Mouse (Mus musculus) right cerebral cortex, adult 18-20 months (tissue): ENCODE results near the gene Hoxc4.

Experiments used
- DNase-seq: peaks from one replicate; pipeline ENCODE4 v3.0.0; 2022; ENCODE audit warnings: mixed read lengths

The Hoxc4 gene

DNA sequence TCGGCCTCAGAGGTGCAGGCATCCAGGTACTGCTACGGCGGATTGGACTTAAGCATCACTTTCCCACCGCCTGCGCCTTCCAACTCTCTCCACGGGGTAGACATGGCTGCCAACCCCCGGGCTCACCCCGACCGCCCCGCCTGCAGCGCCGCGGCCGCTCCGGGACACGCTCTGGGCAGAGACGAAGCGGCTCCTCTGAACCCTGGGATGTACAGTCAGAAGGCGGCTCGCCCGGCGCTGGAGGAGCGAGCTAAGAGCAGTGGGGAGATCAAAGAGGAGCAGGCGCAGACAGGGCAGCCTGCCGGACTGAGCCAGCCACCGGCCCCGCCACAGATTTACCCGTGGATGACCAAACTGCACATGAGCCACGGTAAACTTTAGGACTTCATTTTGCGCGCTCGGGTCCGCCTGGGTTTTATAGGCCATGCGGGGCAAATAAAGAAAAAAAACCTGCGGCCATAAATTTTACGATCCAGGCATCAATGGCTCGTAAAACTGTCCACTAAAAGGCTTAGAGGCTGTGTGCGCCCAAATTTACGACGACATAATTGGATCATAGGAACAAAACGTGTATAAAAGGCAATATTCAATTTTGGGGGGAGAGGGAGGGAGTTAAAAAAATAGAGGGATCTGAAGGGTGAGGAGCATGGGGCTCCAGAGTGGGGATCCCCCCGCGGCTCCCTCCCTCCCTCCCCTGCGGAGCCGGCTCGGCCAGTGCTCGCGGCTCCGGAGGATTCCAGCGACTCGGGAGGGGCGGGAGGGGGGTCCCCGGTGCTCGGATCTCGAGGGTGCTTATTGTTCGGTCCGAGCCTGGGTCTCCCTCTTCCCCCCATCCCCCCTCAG is 4.3 kb upstream of the Hoxc4 start:
- no peak for DNase-seq

DNA sequence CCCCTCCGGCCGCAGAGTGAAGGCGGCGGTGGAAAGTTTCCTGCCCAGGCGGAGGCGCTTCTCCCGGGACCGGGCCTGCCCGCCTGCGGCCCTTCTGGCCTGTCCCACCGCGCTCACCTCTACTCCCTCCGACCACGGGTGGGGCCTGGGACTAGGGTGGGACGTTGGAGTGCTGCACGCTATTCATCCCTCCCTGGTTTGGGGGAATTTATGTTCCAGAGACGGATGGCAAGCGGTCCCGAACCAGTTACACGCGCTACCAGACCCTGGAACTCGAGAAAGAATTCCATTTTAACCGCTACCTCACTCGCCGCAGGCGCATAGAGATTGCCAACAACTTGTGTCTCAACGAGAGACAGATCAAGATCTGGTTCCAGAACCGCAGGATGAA is 3.7 kb upstream of the Hoxc4 start:
- no peak for DNase-seq

DNA sequence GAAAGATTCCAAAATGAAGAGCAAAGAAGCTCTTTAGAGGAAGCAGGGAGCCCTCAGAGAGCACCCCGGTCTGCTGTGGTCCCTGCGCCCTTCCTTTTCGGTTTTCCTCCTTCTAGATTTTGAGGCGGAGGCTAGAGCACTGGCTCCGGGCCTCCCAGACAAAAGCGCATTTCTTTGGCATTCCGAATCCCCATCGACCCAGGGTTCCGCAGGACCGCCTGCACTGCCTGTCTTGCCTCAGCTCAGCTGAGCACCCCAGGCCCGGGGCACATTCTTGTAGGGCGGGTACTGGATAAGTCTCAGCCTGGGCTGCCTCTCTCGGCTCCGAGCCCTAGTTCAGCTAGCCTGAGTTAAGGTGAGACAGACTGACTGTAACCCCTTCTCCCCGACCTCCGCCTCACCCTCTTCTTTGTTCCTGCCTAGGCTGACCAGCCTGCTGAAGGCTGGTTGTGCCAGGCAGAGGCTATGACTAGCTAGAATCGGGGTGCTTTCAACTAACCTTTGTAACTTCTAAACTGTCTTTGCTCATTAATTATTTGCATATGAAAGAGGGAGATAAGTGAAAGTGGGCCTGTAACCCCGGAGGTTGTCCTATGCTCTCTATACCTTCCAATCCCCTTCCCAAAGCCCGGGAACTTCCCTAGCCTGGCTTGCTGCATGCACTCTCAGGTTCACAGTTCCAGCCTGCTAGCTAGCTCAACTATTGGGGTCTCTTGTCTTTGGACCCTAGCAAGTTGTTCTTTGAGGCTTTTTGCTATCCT is 3.1 kb upstream of the Hoxc4 start:
- DNase-seq, result no peak

GRCm38 (mm10) chr15:103020899-103021418 is 2.2 kb downstream of the Hoxc4 start:
- DNase-seq, result no peak

- no peak for DNase-seq
Measured at GRCm38 (mm10) chr15:103021544-103021943, 2.8 kb downstream of the Hoxc4 start.

DNA sequence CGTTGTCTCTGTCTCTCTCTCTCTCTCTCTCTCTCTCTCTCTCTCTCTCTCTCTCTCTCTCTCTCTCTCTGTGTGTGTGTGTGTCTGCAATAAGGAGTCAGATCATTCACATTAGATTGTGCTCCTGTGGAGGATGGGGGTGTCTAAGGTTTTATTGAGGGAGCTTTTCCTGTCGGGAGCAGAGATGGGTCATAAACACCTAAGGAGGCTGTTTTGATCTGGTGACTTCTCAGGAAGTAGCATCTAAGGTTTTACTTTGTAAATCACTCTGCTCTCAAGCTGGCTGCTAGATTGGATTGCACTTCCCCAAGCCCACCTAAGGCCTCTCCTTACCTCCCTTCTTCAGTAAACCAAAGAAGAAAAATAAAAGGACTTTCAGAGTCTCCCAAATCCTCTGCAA is 5.4 kb downstream of the Hoxc4 start:
- no peak for DNase-seq

DNA sequence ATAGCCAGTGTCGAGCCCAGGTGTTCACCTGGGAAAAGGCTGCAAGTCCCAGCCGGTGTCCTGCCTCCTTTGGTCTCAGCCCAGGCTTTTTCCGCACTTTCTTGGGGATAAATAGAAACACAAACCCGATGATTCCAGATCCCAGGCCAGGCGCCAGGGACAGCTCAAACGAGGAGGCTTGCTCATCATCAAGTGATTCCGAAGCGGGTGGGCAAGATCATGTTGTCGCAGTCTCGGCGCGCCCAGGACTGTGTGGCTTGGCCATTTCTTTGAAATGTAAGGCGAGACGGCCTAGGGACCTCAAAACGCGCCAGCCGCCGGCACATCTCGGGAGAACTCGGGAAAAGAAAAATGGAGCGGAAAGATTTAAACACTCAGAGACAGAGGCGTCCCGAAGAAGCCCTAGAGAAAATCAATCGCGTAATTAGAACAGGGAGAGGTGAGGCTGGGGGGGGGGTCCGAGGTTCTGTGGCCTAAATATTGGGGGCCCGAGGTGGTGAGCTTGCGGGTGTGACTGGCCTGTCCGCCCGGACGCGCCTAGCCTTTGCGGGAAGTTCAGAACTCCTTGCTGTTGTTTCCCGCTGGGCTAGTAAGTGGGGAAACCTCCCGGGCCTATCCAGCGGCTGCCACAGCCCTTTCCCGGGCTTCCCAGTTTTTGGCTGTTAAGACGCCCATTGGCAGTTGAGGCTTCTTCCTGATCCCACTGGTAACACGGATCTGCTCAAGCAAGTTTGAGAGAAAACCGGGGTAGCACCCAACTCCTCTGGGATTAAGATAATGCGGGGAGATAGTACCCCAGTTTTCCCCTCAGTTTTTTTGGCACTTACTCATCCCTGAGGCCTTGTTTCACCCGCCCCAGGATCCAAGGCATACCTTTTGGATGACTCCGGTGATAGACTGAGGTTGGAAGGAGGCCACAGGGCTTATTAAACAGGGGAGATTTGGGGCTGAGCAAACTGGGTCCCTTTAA is 8.8 kb downstream of the Hoxc4 start:
- DNase-seq, result no peak

GRCm38 (mm10) chr15:103028916-103029512 is 10.3 kb downstream of the Hoxc4 start:
- DNase-seq, result no peak

DNA sequence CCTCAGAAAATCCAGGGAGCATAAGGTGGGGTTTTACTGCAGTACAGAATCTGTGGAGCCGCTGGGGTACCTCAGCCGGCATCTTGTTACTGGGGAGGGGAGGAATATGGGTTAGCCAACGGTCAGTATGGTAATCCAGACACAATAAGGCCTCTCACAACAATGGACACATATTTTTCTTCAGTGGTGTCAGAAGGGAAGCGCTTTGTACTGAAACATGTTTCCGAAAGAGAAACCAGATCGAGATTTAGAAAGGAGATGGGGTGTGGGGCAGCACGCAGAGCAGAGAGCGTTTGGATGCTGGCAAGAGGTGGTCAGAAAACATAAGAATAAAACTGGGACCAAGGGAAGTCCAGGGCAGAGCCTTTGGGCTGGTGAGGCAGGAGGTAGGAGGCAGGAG is 11.4 kb downstream of the Hoxc4 start:
- no peak for DNase-seq

GRCm38 (mm10) chr15:103032167-103032566 is 13.4 kb downstream of the Hoxc4 start:
- DNase-seq, result no peak

DNA sequence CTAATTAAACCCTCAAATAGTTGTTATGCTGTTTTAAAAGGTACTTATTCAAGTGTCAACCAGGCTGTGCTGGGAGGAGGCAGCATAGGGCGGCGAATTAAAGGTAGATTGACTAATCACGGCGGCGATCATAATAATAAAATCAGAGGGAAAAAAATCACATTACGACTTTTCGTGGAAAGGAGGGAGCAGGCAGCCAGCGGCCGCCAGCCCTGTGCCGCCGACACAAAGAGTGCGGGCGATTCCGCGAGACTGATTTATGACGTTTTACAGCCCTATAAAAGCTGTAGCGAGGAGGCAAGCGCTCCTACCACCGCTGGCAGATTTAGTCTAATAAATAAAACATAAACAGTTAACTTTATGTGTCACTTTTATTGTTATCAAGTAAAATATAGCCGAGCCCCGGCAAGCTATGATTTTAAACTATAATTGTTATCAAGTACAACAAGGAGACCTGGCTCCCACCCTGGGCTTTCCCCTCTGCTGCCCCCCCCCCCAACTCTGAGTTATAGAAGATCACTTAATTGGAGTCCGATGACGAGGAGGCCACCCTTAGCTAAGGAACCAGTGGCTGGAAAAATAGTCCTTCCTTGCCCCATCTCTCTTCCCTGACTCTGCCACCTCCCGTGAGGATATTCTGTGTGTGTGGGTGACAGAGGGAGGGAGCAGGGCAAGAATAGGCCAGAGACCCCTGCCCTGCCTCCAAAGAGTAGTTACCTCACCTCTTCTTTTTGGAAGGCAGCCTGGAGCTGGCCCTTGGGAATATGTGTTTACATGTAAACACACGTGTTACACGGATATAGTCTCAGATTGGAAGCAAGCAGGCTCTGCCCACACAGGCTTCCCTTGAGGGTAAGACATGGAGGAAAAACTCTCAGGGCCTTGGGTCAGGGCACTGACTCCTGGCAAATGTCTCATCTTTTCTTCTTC is 14.2 kb downstream of the Hoxc4 start:
- no peak for DNase-seq

GRCm38 (mm10) chr15:103034043-103034806 is 15.5 kb downstream of the Hoxc4 start:
- DNase-seq, result no peak

DNA sequence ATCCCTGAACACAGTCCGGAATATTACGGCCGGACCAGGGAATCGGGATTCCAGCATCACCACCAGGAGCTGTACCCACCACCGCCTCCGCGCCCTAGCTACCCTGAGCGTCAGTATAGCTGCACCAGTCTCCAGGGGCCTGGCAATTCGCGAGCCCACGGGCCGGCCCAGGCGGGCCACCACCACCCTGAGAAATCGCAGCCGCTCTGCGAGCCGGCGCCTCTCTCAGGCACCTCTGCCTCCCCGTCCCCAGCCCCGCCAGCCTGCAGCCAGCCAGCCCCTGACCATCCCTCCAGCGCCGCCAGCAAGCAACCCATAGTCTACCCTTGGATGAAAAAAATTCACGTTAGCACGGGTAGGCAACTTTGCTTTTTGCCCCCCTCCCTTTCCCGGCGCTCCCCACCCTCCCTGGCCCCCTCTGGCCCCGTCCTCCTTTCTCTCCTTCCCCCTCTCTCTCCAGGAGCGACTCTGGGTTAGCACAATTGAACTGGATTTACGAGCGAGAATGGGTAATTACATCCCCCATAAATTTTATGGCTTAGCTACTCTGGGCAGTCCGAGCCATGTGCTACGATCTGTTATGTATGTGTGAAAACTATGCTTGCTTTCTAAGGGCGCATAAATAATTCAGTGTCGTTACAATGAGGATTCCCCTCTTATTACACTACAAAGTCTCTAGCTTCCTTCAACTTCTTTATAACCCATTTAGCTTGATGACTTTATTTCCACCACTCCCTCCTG is 16.2 kb downstream of the Hoxc4 start:
- no peak for DNase-seq

DNA sequence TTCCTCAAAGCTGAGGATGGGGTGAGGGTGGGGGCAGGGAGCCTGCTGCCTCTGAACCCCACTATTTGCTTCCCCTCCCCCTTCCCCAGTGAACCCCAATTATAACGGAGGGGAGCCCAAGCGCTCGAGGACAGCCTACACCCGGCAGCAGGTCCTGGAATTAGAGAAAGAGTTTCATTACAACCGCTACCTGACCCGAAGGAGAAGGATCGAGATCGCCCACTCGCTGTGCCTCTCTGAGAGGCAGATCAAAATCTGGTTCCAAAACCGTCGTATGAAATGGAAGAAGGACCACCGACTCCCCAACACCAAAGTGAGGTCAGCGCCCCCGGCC is 16.8 kb downstream of the Hoxc4 start:
- DNase-seq, result no peak

- no peak for DNase-seq
Measured at GRCm38 (mm10) chr15:103037579-103037978, 18.8 kb downstream of the Hoxc4 start.

DNA sequence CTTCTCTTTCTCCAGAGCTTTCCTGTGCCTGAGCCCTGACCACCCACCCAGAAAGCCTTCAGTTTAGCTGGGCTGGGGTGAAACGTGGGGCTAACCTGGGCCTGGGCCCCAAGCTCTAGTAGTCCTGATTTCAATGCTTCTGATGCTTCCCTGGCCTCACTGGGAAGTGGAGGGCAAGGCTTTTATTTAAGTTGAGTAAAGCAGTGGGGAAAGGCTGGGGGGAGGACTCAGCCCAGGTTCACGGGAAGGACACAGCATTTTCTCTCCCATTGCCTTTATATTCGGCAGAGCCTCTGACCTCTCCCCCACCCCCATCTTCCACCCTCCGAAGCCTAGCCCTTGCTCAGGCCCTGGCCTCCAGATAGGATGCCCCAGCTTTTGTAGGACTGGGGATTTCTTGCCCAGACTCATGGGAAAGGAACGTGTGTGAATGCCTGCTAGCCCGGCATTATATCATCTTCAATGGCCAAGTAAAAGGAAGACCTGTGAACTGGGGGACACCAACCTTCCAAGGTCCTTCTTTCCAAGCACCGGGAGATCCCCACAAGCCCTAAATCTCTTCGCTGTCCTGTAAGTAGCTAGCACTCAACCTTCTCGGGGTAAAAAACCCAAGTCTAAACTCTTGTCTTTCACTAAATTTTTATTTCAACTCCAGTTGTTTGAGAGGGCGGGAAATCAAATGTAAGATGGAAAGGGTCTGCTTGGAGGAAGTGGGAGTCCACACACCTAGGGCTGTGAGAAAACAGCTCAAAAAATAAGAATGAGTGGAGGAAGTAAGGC is 20.2 kb downstream of the Hoxc4 start:
- DNase-seq, result no peak

DNA sequence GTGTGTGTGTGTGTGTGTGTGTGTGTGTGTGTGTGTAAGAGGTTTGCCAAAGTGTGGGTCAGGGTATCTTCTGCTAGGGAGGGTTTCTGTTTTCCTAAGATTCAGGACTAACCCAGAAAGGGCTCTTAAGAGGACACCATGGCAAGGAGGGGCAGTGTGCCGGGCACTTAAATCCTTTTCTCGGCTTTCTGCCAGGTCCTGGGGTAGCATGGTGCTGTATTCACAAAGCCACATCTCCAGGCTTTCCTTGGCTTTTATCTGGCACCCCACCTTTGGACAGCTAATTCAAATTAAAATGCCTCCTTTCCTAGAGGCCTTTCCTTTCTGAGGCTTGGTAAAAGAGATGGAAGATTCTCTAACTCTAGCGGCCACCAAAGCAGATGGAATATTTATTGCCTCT is 20.9 kb downstream of the Hoxc4 start:
- DNase-seq, result no peak

- no peak for DNase-seq
Measured at GRCm38 (mm10) chr15:103040601-103041000, 21.9 kb downstream of the Hoxc4 start.

DNA sequence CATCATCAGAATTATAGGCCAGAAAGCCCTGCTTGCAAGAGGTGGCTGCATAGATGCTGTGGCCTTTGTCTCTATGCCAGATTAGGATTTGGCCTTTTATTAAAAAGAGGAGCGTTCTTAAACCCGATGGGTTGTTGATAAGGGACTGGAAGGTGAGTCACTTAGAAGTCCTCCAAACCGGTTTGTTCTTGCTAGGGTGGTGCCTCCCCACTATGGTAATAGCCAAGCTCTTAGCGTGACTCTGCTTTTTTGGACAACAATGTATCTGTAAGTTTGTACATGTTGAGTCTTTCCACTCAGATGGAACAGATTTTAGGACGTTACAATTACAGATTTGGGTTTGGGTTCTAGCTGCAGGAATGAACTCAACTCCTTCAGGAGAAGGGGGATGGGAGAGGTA is 22.9 kb downstream of the Hoxc4 start:
- no peak for DNase-seq
